8 mouse cellular contexts compared by ENCODE assay signal in genomic region chr5:124240841-124241685, GRCm38 (mm10). TPM values are rescaled to one million over a fixed set of nuclear protein-coding genes. Genes with fewer than 3 reads are reported as not detected.
A peak's percentile ranks its signal among the peaks of the same experiment; 100 is the strongest.
DNase-seq lines count a peak whose midpoint lies in the region; ATAC-seq and TF ChIP-seq lines count a peak whose summit lies in the region.

No protein-coding gene starts in this region.

- TF ChIP-seq CTCF in lung, adult 2 months (IDR thresholded peaks at IDR 0.05; ENCODE audit: insufficient read depth, low read length), result no peak

- no peak overlapping the region; the same call in 1 of the 2 replicates for H3K9ac ChIP-seq in lung, embryonic 16.5 days (ENCODE audit: low read length)

- peaks cover 16% of the 10 kb centered on the region for H3K4me1 ChIP-seq in lung, embryonic 16.5 days (replicated peaks; ENCODE audit: control insufficient read depth, insufficient read depth, low read length)
- peaks cover 16% of the 10 kb centered on the region for H3K4me1 ChIP-seq in lung, adult 2 months (ENCODE audit: control insufficient read depth, insufficient read depth, low read length)

- H3K27ac ChIP-seq in lung, embryonic 16.5 days (ENCODE audit: low read length), result 0 out of 2 replicates have a peak overlapping the region, but pooled peaks have one; percentile 3

- H3K4me2 ChIP-seq in lung, embryonic 16.5 days (ENCODE audit: low read depth, low read length), result no peak overlapping the region

- no peaks in the 10 kb centered on the region for H3K27me3 ChIP-seq in lung, embryonic 16.5 days (ENCODE audit: control insufficient read depth, insufficient read depth, low read depth, low read length)
- H3K27me3 ChIP-seq in splenic B cell, adult 2 months (ENCODE audit: control insufficient read depth, insufficient read depth, low read length, poor library complexity, severe bottlenecking), result no peaks in the 10 kb centered on the region; the same call in 1 of the 2 replicates

- H3K9me3 ChIP-seq in lung, embryonic 16.5 days (ENCODE audit: control insufficient read depth, low read length), result no peaks in the 10 kb centered on the region

- ATAC-seq in lung, embryonic 16.5 days (ENCODE audit: low read depth), result peak; percentile 31; the same call in 1 of the 2 replicates
- ATAC-seq in activated CD4-positive, CD25-positive, alpha-beta regulatory T cell, adult 4 months, result no peak

- no peak overlapping the region for H3K4me3 ChIP-seq in lung, embryonic 16.5 days (ENCODE audit: low read length)
- H3K4me3 ChIP-seq in lung, adult 2 months (replicated peaks; ENCODE audit: extremely low read depth, low read depth, low read length), result no peak overlapping the region

- DNase-seq in lung, adult 2 months, result no peak
- DNase-seq in forelimb bud, embryonic 11.5 days (ENCODE audit: low read depth, low spot score), result peak; percentile 29
- peak; percentile 41 to 79 for DNase-seq in kidney, postnatal 25 days
- peak; percentile 61 for DNase-seq in splenic B cell, adult 2 months (ENCODE audit: low read depth, low spot score)
- no peak for DNase-seq in right cerebral cortex, postnatal 4 days
- DNase-seq in layer of hippocampus, adult 11-12 months (ENCODE audit: low spot score), result no peak

- no peak for TF ChIP-seq POLR2A in lung, adult 2 months (IDR thresholded peaks at IDR 0.05; ENCODE audit: borderline replicate concordance, extremely low read depth, low read depth, low read length)

- H3K36me3 ChIP-seq in lung, embryonic 16.5 days (ENCODE audit: control insufficient read depth, insufficient read depth, low read length), result peaks cover 5% of the 10 kb centered on the region; the same call in 1 of the 2 replicates
- H3K36me3 ChIP-seq in splenic B cell, adult 2 months (ENCODE audit: control insufficient read depth, insufficient read depth, low read length, poor library complexity, severe bottlenecking), result no peaks in the 10 kb centered on the region; the same call in 1 of the 2 replicates

- 24% methylated on average over 22 of the region's 22 CpGs for WGBS in lung, embryonic 16.5 days
- WGBS in lung, adult 2 months, result 34% methylated on average over 22 of the region's 22 CpGs

RNA-seq across cellular contexts. Expression of gene Pitpnm2, which starts 8.5 kb away (rescaled TPM):
- polyA plus RNA-seq in lung, embryonic 16.5 days (2015; fragmentation: Nextera tagmentation; extraction: Ambion mirVana), result 6.6 and 9.2 TPM in 2 replicates
- polyA plus RNA-seq in lung, adult 2 months (2012; rRNA removed), result 122 and 163 TPM in 2 replicates
- polyA plus RNA-seq in activated CD4-positive, CD25-positive, alpha-beta regulatory T cell, adult 4 months (2017; shearing (Covaris generic)), result 10 to 100 TPM; 10.6 to 11.3 TPM

Comparison
In these comparisons a context has a peak if more than half of its experiments do, and no peak if none do; other contexts are left out.
1. DNase-seq: peak in forelimb bud, embryonic 11.5 days (single experiment), kidney, postnatal 25 days (2 of 2) and splenic B cell, adult 2 months (single experiment); none in lung, adult 2 months (single experiment), right cerebral cortex, postnatal 4 days (single experiment) and layer of hippocampus, adult 11-12 months (single experiment).